Mouse (Mus musculus) small intestine, adult 2 months (tissue): ENCODE measurements around the gene Smarcal1.

Experiments used
- CTCF ChIP-seq: fragments of 200-500 bp; IDR thresholded peaks from 2 replicates; pipeline ENCODE4 v1.5.1; 2012; ENCODE audit warnings: low read depth, mild to moderate bottlenecking, control low read depth, inconsistent platforms, low read length, moderate library complexity, mixed read lengths; ENCODE audit not compliant: insufficient replicate concordance, insufficient read length; ENCODE audit errors: extremely low read depth
- POLR2A ChIP-seq: fragments of 200-500 bp; IDR thresholded peaks from 2 replicates; pipeline ENCODE4 v1.6.1; 2012; ENCODE audit warnings: low read depth, mild to moderate bottlenecking, control low read depth, inconsistent platforms, low read length, moderate library complexity

GRCm38 (mm10) chr1:72550317-72550716, 32.7 kb upstream of the Smarcal1 start:
- no peak for TF ChIP-seq CTCF
- no peak for TF ChIP-seq POLR2A
